Mouse (Mus musculus): ENCODE data around the gene Rnf5. TPM values are rescaled to one million over a fixed set of nuclear protein-coding genes. Genes with fewer than 3 reads are reported as not detected.

Rnf5 gene
- total RNA-seq, 1 experiment, result 22.8 TPM

DNA sequence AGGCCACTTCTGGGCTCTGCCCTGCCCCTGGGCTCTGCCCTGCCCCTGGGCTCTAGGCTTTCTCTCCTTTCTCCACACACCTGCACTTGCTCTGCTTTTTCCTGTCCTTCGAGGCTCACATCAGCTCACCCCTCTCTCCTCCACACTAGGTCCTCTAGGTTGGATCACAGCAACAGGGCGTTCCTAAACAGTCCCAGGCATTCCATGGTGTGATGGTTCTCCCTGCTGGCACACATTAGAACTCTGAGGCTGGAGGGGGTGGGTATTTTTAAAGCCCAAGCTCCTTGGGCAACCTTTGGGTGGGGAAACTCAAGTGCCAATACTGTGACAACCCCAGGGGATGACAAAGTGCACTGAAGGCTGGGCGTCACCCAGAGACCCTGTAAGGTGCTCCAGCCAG is 34.0 kb upstream of the Rnf5 start:
- no peaks in the 10 kb centered on the region for H3K9me3 ChIP-seq (ENCODE audit: control insufficient read depth, insufficient read depth, low read depth, low read length)
- TF ChIP-seq ZNF384 (IDR thresholded peaks at IDR 0.05; ENCODE audit: low read depth, low read length) (no peak), MAFK (IDR thresholded peaks at IDR 0.05; ENCODE audit: insufficient read depth, low read depth, low read length) (no peak), CHD2 (IDR thresholded peaks at IDR 0.05; ENCODE audit: low read depth, low read length) (no peak), HCFC1 (IDR thresholded peaks at IDR 0.05; ENCODE audit: borderline replicate concordance, insufficient read depth, low read length) (no peak), ZC3H11A (IDR thresholded peaks at IDR 0.05; ENCODE audit: borderline replicate concordance, low read depth, low read length) (no peak)
- no peak overlapping the region for H3K9ac ChIP-seq (ENCODE audit: insufficient read depth, low read depth, low read length, poor library complexity, severe bottlenecking)
- H3K36me3 ChIP-seq (ENCODE audit: control insufficient read depth, insufficient read depth, low read length, poor library complexity, severe bottlenecking), result no peaks in the 10 kb centered on the region
- in situ Hi-C loops (cut with MboI; ENCODE audit: low sequenced_read_pairs in 2 of 2, unreplicated experiment in 2 of 2), result no loop called here
- no peak for DNase-seq (ENCODE audit: low read depth, low spot score)
- H3K4me3 ChIP-seq (ENCODE audit: insufficient read depth in 1 of 2, low read depth in 1 of 2, low read length in 2 of 2, poor library complexity in 1 of 2, severe bottlenecking in 1 of 2), result no peak overlapping the region
- H3K4me1 ChIP-seq (ENCODE audit: control insufficient read depth in 2 of 2, insufficient read depth in 2 of 2, low read length in 2 of 2, poor library complexity in 1 of 2), result 0 out of 4 replicates have a peak, but pooled peaks cover 0 to 3% of the 10 kb centered on the region in 2 experiments
- H3K27ac ChIP-seq (ENCODE audit: insufficient read depth, low read depth, low read length, poor library complexity, severe bottlenecking), result no peak overlapping the region

DNA sequence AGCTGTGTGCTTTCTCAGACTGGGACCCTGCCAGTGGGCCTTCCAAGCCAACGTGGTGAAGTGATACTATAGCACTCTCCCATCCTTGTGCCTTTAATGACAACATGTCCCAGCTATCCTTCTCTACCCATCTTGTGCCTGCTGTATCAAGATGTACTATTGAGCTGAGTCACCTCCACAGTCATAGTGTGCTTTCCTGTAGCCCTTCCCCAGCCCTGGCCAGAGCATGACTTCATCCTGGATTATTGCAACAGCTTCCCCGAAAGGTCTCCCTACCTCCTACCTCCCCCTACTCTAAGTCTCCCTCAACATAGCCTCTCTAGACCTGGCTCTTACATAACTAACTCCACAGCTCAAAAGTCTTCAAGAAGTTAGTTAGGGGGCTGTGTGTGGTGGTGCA is 32.2 kb upstream of the Rnf5 start:
- no peak overlapping the region for H3K9ac ChIP-seq (ENCODE audit: insufficient read depth, low read depth, low read length, poor library complexity, severe bottlenecking)
- H3K4me1 ChIP-seq (ENCODE audit: control insufficient read depth in 2 of 2, insufficient read depth in 2 of 2, low read length in 2 of 2, poor library complexity in 1 of 2), result peaks cover 0 to 14% of the 10 kb centered on the region in 2 experiments; a peak in 2 of 4 replicates
- no peak overlapping the region for H3K4me3 ChIP-seq (ENCODE audit: insufficient read depth in 1 of 2, low read depth in 1 of 2, low read length in 2 of 2, poor library complexity in 1 of 2, severe bottlenecking in 1 of 2)
- in situ Hi-C loops (cut with MboI; ENCODE audit: low sequenced_read_pairs in 2 of 2, unreplicated experiment in 2 of 2), result no loop called here
- no peak overlapping the region for H3K27ac ChIP-seq (ENCODE audit: insufficient read depth, low read depth, low read length, poor library complexity, severe bottlenecking)
- no peak for DNase-seq (ENCODE audit: low read depth, low spot score)
- H3K36me3 ChIP-seq (ENCODE audit: control insufficient read depth, insufficient read depth, low read length, poor library complexity, severe bottlenecking), result no peaks in the 10 kb centered on the region
- H3K9me3 ChIP-seq (ENCODE audit: control insufficient read depth, insufficient read depth, low read depth, low read length), result no peaks in the 10 kb centered on the region
- TF ChIP-seq MAFK (IDR thresholded peaks at IDR 0.05; ENCODE audit: insufficient read depth, low read depth, low read length), result no peak
- no peak for TF ChIP-seq CHD2 (IDR thresholded peaks at IDR 0.05; ENCODE audit: low read depth, low read length)
- no peak for TF ChIP-seq ZNF384 (IDR thresholded peaks at IDR 0.05; ENCODE audit: low read depth, low read length)
- no peak for TF ChIP-seq HCFC1 (IDR thresholded peaks at IDR 0.05; ENCODE audit: borderline replicate concordance, insufficient read depth, low read length)
- TF ChIP-seq ZC3H11A (IDR thresholded peaks at IDR 0.05; ENCODE audit: borderline replicate concordance, low read depth, low read length), result no peak

DNA sequence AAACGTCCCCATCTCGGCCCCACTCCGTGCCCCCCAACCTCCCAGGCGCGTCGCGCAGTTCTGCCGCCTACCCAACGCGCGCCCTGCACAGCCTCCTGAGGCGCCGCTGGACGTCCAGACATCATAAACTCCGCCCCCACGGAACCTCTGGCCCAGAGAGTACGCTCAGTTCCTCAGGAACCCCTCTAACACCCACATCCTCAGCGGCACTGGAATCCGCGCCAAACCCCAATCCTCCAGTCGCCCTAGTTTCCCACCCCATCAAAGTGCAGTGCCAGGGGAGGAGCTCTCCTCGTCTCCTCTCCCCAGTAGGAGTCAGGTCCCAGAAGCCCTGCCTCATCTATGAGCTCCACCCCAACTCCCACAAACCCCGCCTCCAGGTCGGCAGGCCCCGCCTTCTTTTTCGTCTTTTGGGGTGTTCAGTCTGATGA is 28.8 kb upstream of the Rnf5 start:
- H3K27ac ChIP-seq (ENCODE audit: insufficient read depth, low read depth, low read length, poor library complexity, severe bottlenecking), result no peak overlapping the region
- H3K4me1 ChIP-seq (ENCODE audit: control insufficient read depth in 2 of 2, insufficient read depth in 2 of 2, low read length in 2 of 2, poor library complexity in 1 of 2), result peaks cover 6 to 25% of the 10 kb centered on the region in 2 experiments; a peak in 3 of 4 replicates

DNA sequence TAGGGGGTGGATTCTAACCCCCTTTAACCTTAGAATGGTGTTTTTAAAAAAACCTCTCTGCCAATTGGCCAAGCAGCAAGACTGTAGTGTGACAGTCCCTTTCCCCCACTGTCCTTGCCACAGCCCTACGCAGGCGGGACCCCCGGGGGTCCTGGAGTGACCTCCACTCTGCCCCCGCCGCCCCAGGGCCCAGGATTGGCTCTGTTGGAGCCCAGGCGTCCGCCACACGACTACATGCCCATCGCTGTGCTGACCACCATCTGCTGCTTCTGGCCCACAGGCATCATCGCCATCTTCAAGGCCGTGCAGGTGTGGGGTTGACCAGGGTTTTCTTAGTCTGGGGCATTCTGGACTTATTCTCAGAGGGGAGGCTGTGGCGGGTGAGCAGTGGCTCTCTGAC is 28.2 kb upstream of the Rnf5 start:
- in situ Hi-C loops (cut with MboI; ENCODE audit: low sequenced_read_pairs in 2 of 2, unreplicated experiment in 2 of 2), result no loop called here
- Histone ChIP-seq H3K36me3 (ENCODE audit: control insufficient read depth, insufficient read depth, low read length, poor library complexity, severe bottlenecking) (no peaks in the 10 kb centered on the region), H3K9me3 (ENCODE audit: control insufficient read depth, insufficient read depth, low read depth, low read length) (no peaks in the 10 kb centered on the region), H3K9ac (ENCODE audit: insufficient read depth, low read depth, low read length, poor library complexity, severe bottlenecking) (peak overlapping the region; percentile 31; the same call in 1 of the 2 replicates), H3K4me1 (ENCODE audit: control insufficient read depth in 2 of 2, insufficient read depth in 2 of 2, low read length in 2 of 2, poor library complexity in 1 of 2) (peaks cover 6 to 25% of the 10 kb centered on the region in 2 experiments; a peak in 3 of 4 replicates), H3K4me3 (ENCODE audit: insufficient read depth in 1 of 2, low read depth in 1 of 2, low read length in 2 of 2, poor library complexity in 1 of 2, severe bottlenecking in 1 of 2) (peak overlapping the region in 1 of 2 experiments; percentile 55; a peak in 2 of 4 replicates), H3K27ac (ENCODE audit: insufficient read depth, low read depth, low read length, poor library complexity, severe bottlenecking) (no peak overlapping the region)
- no peak for DNase-seq (ENCODE audit: low read depth, low spot score)
- TF ChIP-seq ZC3H11A (IDR thresholded peaks at IDR 0.05; ENCODE audit: borderline replicate concordance, low read depth, low read length) (no peak), ZNF384 (IDR thresholded peaks at IDR 0.05; ENCODE audit: low read depth, low read length) (no peak), CHD2 (IDR thresholded peaks at IDR 0.05; ENCODE audit: low read depth, low read length) (no peak), MAFK (IDR thresholded peaks at IDR 0.05; ENCODE audit: insufficient read depth, low read depth, low read length) (no peak), HCFC1 (IDR thresholded peaks at IDR 0.05; ENCODE audit: borderline replicate concordance, insufficient read depth, low read length) (no peak)

More for the DNA sequence above, 28.8 kb upstream of the Rnf5 start:
- peak overlapping the region; percentile 55 to 56 for H3K4me3 ChIP-seq (ENCODE audit: insufficient read depth in 1 of 2, low read depth in 1 of 2, low read length in 2 of 2, poor library complexity in 1 of 2, severe bottlenecking in 1 of 2)
- DNase-seq (ENCODE audit: low read depth, low spot score), result peak; percentile 76
- no peaks in the 10 kb centered on the region for H3K9me3 ChIP-seq (ENCODE audit: control insufficient read depth, insufficient read depth, low read depth, low read length)
- H3K36me3 ChIP-seq (ENCODE audit: control insufficient read depth, insufficient read depth, low read length, poor library complexity, severe bottlenecking), result no peaks in the 10 kb centered on the region
- no peak for TF ChIP-seq CHD2 (IDR thresholded peaks at IDR 0.05; ENCODE audit: low read depth, low read length)
- TF ChIP-seq ZC3H11A (IDR thresholded peaks at IDR 0.05; ENCODE audit: borderline replicate concordance, low read depth, low read length), result no peak
- TF ChIP-seq ZNF384 (IDR thresholded peaks at IDR 0.05; ENCODE audit: low read depth, low read length), result no peak
- TF ChIP-seq HCFC1 (IDR thresholded peaks at IDR 0.05; ENCODE audit: borderline replicate concordance, insufficient read depth, low read length), result no peak
- no peak for TF ChIP-seq MAFK (IDR thresholded peaks at IDR 0.05; ENCODE audit: insufficient read depth, low read depth, low read length)
- in situ Hi-C loops (cut with MboI; ENCODE audit: low sequenced_read_pairs in 2 of 2, unreplicated experiment in 2 of 2), result no loop called here
- peak overlapping the region; percentile 21 for H3K9ac ChIP-seq (ENCODE audit: insufficient read depth, low read depth, low read length, poor library complexity, severe bottlenecking)

All from ES-E14 (cell line).